Mouse (Mus musculus) Muller cell, postnatal 12 days (primary cell): Measurements from ENCODE around the gene Mif.
"Not testable (repeated sequence)": the region's sequence is repeated elsewhere in the genome, so short reads cannot be mapped to it uniquely, and the experiment has no call there.

Source experiments
- DNase-seq: peaks from one replicate; pipeline ENCODE4 v3.0.0-alpha.2; 2015; ENCODE audit errors: inconsistent ontology term

Gene Mif

GRCm38 (mm10) chr10:75872915-75873542 is 13.0 kb upstream of the Mif start:
- DNase-seq = peak; percentile 99

- DNase-seq = no peak
Observed at GRCm38 (mm10) chr10:75872025-75872914, 12.2 kb upstream of the Mif start.

GRCm38 (mm10) chr10:75861587-75861986 is 1.5 kb upstream of the Mif start:
- no peak for DNase-seq

GRCm38 (mm10) chr10:75860746-75861145 is 706 bp upstream of the Mif start:
- peak; percentile 9 for DNase-seq

- DNase-seq = peak; percentile 59
Observed at GRCm38 (mm10) chr10:75859107-75859746, 813 bp downstream of the Mif start.

- DNase-seq = no peak
Observed at GRCm38 (mm10) chr10:75857598-75857997, 2.4 kb downstream of the Mif start.

- no peak for DNase-seq
Observed at GRCm38 (mm10) chr10:75856976-75857375, 3.1 kb downstream of the Mif start.

GRCm38 (mm10) chr10:75856155-75856907 is 3.7 kb downstream of the Mif start:
- DNase-seq = no peak

- DNase-seq = no peak
Observed at GRCm38 (mm10) chr10:75855416-75855981, 4.5 kb downstream of the Mif start.

- DNase-seq = no peak
Observed at GRCm38 (mm10) chr10:75854791-75855190, 5.2 kb downstream of the Mif start.

GRCm38 (mm10) chr10:75854096-75854495 is 5.9 kb downstream of the Mif start:
- no peak for DNase-seq

GRCm38 (mm10) chr10:75853452-75853851 is 6.6 kb downstream of the Mif start:
- peak; percentile 68 for DNase-seq

- no peak for DNase-seq
Observed at GRCm38 (mm10) chr10:75852539-75853125, 7.4 kb downstream of the Mif start.

GRCm38 (mm10) chr10:75851681-75852080 is 8.4 kb downstream of the Mif start:
- no peak for DNase-seq

- DNase-seq = no peak
Observed at GRCm38 (mm10) chr10:75851076-75851475, 9.0 kb downstream of the Mif start.

GRCm38 (mm10) chr10:75848382-75848781 is 11.7 kb downstream of the Mif start:
- no peak for DNase-seq

GRCm38 (mm10) chr10:75845306-75845930 is 14.6 kb downstream of the Mif start:
- no peak for DNase-seq

GRCm38 (mm10) chr10:75844800-75845199 is 15.2 kb downstream of the Mif start:
- no peak for DNase-seq

GRCm38 (mm10) chr10:75843898-75844297 is 16.1 kb downstream of the Mif start:
- DNase-seq = not testable (repeated sequence)

- no peak for DNase-seq
Observed at GRCm38 (mm10) chr10:75839092-75839491, 20.9 kb downstream of the Mif start.
